Mouse (Mus musculus): ENCODE data around the gene Pde6h.

DNA sequence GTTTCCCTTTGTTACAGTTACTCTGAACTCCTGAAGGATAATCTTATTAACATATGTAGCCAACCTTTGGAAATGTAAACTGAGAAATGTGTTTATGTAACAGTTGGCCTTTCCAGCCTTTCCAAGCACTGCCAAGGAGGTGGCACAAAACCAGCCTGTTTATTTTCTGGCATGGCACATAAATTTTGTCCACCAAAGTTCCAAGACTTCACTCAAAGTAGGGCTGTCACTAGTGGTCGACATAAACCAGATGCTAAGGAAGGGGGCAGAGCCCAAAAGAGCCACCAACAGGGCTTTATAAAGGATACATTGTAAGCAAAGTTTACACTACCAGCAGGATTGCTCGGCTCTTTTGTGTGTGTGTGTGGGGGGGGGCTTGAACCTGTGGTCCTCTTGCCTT is 5.7 kb upstream of the Pde6h start:
- TF ChIP-seq CTCF (IDR thresholded peaks at IDR 0.05; ENCODE audit: control insufficient read depth, insufficient read depth, low read length), result no peak
- TF ChIP-seq POLR2A (IDR thresholded peaks at IDR 0.05; ENCODE audit: borderline replicate concordance, control insufficient read depth, low read depth, low read length), result no peak

Data from bone marrow, adult 2 months (tissue).